Mouse (Mus musculus): Measurements from ENCODE around the gene Mapk1ip1.

GRCm38 (mm10) chr7:138813213-138813875 lies 32.7 kb downstream of the Mapk1ip1 start:
- TF ChIP-seq CTCF (IDR thresholded peaks at IDR 0.05; ENCODE audit: low read depth, low read length): no peak
- TF ChIP-seq POLR2A (IDR thresholded peaks at IDR 0.05; ENCODE audit: extremely low read depth, insufficient read depth, low read length): no peak
